Mouse (Mus musculus): ENCODE measurements around the gene Sult6b2.
A peak's percentile ranks its signal among the peaks of the same experiment; 100 is the strongest.

Gene Sult6b2

GRCm38 (mm10) chr6:142779045-142779811 is 25.1 kb downstream of the Sult6b2 start:
- DNase-seq (ENCODE audit: extremely low spot score), result no peak

GRCm38 (mm10) chr6:142776935-142777334 is 27.4 kb downstream of the Sult6b2 start:
- DNase-seq (ENCODE audit: extremely low spot score), result no peak

GRCm38 (mm10) chr6:142773566-142773965 is 30.7 kb downstream of the Sult6b2 start:
- DNase-seq (ENCODE audit: extremely low spot score), result no peak

GRCm38 (mm10) chr6:142771643-142772042 is 32.7 kb downstream of the Sult6b2 start:
- DNase-seq (ENCODE audit: extremely low spot score), result no peak

GRCm38 (mm10) chr6:142769896-142770295 is 34.4 kb downstream of the Sult6b2 start:
- DNase-seq (ENCODE audit: extremely low spot score), result no peak

- no peak for DNase-seq (ENCODE audit: extremely low spot score)
Observed at GRCm38 (mm10) chr6:142767305-142767704, 37.0 kb downstream of the Sult6b2 start.

- no peak for DNase-seq (ENCODE audit: extremely low spot score)
Observed at GRCm38 (mm10) chr6:142764933-142765332, 39.4 kb downstream of the Sult6b2 start.

GRCm38 (mm10) chr6:142759633-142760032 is 44.7 kb downstream of the Sult6b2 start:
- DNase-seq (ENCODE audit: extremely low spot score), result no peak

- DNase-seq (ENCODE audit: extremely low spot score), result no peak
Observed at GRCm38 (mm10) chr6:142758562-142758961, 45.7 kb downstream of the Sult6b2 start.

GRCm38 (mm10) chr6:142757976-142758375 is 46.3 kb downstream of the Sult6b2 start:
- DNase-seq (ENCODE audit: extremely low spot score), result no peak

- no peak for DNase-seq (ENCODE audit: extremely low spot score)
Observed at GRCm38 (mm10) chr6:142757334-142757965, 46.9 kb downstream of the Sult6b2 start.

- DNase-seq (ENCODE audit: extremely low spot score), result peak; percentile 85
Observed at GRCm38 (mm10) chr6:142756507-142757333, 47.6 kb downstream of the Sult6b2 start, which contains the start of gene Cmas. Gene Cmas, plus strand, starts transcription at chr6:142756686.

- DNase-seq (ENCODE audit: extremely low spot score), result no peak
Observed at GRCm38 (mm10) chr6:142752331-142753246, 51.7 kb downstream of the Sult6b2 start.

- DNase-seq (ENCODE audit: extremely low spot score), result no peak
Observed at GRCm38 (mm10) chr6:142751365-142751764, 52.9 kb downstream of the Sult6b2 start.

- no peak for DNase-seq (ENCODE audit: extremely low spot score)
Observed at GRCm38 (mm10) chr6:142748057-142748708, 56.1 kb downstream of the Sult6b2 start.

- DNase-seq (ENCODE audit: extremely low spot score), result no peak
Observed at GRCm38 (mm10) chr6:142747165-142747564, 57.1 kb downstream of the Sult6b2 start.

- DNase-seq (ENCODE audit: extremely low spot score), result no peak
Observed at GRCm38 (mm10) chr6:142746765-142747164, 57.5 kb downstream of the Sult6b2 start.

- no peak for DNase-seq (ENCODE audit: extremely low spot score)
Observed at GRCm38 (mm10) chr6:142745484-142745883, 58.8 kb downstream of the Sult6b2 start.

- DNase-seq (ENCODE audit: extremely low spot score), result no peak
Observed at GRCm38 (mm10) chr6:142743193-142743592, 61.1 kb downstream of the Sult6b2 start.

GRCm38 (mm10) chr6:142741763-142742162 is 62.5 kb downstream of the Sult6b2 start:
- no peak for DNase-seq (ENCODE audit: extremely low spot score)

GRCm38 (mm10) chr6:142738637-142739036 is 65.7 kb downstream of the Sult6b2 start:
- DNase-seq (ENCODE audit: extremely low spot score), result no peak
